Mouse (Mus musculus) cerebellum, adult 8-10 months (tissue): ENCODE measurements around the gene Camk2d.

ENCODE experiments used
- DNase-seq: peaks from one replicate; pipeline ENCODE4 v3.0.0; 2022

Camk2d gene

DNA sequence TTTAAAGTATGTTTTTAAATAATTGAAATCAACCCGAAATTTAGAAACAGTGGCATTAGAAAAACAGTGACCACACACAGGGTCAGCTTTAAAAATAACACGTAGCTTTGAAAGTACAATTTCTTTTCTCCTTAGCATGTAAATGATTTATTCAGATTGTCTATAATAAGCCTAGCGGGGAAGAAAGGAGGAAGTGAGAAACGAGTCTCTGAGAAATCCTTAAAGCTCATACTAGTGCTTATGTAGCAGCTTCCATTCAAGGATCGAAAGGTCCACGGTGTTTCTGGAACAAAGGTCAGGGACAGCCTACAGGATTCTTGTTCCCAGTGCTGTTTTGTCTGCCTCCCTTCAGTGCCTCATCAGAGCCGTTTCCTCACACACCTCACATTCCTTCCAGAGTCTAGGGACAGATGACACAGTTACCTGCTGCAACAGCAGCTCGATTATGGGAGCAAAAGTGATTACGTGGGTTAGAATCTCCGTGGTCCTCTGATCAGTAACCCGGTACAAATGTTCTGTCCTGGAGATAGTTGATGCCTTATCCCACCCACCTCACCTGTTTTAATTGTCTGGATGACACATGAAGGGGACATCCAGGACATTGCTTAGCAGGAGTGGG, 17.5 kb downstream of the Camk2d start:
- DNase-seq = no peak

DNA sequence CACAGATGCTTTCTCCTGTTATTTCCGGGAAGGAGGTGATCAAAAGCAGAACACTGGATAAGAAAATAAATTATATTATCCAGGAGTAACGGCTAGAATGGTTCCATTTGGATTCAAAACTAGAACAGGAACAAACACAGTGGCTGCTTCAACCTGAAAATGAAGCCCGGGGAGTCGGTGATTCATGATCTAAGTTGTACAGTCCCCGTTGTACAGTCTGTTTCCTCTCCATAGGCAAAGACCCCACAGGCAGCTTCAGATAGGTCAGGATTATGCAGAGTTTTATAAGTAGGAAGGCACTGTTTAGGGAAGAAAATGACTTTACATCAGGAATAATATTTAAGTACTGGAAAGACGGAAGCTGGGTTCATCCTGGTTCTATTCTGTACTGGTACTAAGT, 19.2 kb downstream of the Camk2d start:
- DNase-seq = no peak

DNA sequence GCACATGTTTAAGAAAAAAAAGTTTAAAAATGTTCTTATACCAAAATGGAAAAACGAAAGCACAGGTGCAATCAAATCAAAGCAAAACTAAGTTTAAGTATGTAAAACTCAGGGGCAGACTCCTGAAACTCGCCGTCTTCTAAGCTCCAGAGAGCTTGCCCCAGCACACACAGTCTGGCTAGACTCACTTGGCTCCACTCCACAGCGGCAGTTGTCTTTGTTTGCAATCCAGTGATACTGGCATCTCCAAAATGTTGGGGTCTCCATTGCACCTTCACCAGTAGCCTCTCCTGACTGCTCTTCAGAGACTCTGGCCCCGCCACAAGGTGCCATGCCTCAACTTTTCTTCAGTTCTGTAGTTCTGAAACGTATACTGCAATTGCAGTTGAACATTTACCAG, 24.1 kb downstream of the Camk2d start:
- no peak for DNase-seq

DNA sequence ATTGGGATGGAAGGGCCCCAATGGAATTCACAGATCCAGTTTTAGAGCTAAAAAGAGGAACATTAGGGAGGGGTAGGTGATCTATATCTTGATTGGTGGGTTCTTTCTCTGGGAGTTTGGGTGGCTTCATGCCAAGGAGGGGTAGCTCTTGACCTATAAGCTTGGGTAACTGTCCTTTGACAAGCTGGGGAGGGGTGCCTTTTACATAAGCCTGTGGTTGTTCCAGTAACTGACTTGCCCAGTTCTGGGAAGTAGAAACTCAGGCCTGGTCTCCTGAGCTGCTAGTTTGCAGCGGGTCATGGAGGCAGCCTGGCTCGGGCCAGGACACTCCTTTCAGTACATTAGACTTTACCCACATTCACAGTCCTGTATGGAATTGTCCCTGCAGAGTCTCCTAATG, 26.4 kb downstream of the Camk2d start:
- DNase-seq = no peak

DNA sequence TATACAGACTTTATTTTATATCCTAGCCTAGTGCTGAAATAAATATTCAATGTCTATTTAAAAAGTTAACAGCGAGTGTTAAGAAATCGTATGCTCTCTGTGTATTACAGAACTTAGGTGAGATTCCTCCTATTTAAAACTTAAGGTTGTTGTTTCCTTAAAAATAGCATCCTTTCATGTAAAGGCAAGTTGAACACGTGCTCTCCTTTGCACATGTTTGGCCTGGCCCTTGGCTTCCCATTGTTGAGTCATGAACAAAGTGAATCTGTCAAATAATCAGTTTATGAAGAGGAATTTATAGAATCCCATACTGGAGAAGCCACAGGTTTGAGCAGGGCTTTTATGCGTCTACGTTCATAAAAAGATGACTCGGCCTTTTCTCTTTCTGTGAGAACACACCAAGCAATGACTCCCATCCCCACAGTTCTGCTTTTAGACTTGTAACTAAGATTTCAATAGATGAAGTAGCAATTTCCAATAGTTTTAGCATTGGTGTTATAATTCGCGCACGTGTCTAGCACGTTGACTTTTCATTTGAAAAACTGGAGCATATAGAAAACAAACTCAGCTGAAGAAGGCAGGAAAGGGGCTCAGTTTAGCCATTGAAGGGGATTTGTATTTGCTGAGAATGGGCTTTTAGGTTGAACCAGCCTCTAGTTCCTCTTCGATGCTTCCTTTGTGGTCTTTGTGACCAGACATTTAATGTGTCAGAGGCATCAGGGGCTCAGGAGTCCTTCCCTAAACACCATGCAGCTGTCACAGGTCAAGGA, 29.1 kb downstream of the Camk2d start:
- DNase-seq = no peak

DNA sequence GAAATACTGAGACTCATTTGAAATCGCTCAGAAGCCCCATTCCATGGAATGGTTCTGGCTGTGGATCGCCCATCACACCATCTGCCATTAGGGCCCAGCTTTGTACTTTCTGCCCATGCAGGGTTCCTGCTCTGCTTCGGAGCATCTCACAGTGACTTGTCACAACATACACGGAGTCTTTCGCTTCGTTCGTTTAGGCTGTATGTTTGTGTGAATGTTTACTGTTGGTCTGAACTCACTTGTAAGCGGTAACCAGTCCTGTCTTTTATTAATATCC, 29.6 kb downstream of the Camk2d start:
- DNase-seq = no peak

DNA sequence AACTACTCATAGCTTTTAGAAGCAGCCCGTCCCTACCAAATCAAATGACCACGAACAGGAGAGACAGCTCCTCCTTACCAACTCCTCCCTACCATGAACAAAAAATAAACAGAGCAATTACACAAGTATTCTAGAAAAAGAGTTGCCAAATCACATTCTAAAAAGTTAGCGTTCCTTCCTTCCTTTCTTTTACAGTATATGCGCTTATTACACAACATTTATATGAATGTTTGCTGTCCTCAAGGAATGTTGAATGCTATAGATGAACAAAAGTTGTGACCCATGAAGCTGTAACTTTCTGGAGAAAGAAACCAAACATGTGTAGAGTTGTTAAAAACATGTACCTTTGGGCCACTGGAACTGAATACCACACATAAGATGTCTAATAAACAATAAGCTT, 31.9 kb downstream of the Camk2d start:
- DNase-seq = no peak

DNA sequence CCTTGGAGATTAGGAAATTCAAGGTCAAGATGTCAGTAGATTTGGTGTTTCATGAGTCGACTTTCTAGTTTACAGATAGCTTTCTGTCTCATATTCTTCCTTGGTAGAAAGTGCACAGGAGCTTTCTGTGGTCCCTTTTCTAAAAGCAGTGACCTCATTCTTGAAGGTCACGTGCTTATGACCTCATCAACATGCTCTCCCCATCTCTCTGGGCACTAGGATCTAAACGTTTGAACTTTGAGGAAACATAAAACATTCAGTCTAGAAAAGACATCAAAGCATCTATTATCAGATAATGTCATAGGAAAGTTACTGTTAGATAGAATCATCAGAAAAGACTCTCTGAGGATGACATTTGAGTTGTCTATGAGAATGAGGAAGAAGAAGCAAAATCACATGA, 32.3 kb downstream of the Camk2d start:
- DNase-seq = no peak

DNA sequence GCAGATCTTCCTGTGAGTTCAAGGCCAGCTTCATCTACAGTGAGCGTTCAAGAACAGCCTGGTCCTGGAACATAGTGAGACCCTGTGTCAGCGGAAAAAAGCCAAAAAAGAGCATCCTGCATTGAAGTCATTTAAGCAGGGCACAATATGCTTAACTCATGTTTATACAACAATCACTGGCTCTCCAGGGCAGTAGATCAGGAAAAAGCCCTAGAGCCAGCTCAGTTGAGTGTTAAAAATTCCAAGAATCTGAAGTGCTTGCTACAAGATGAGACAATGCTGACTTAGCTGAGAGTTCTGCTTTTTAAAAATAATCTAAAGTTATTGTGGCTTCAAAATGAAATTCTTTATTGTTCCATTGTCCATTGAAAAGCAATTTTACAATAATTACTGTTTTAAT, 32.9 kb downstream of the Camk2d start:
- no peak for DNase-seq

DNA sequence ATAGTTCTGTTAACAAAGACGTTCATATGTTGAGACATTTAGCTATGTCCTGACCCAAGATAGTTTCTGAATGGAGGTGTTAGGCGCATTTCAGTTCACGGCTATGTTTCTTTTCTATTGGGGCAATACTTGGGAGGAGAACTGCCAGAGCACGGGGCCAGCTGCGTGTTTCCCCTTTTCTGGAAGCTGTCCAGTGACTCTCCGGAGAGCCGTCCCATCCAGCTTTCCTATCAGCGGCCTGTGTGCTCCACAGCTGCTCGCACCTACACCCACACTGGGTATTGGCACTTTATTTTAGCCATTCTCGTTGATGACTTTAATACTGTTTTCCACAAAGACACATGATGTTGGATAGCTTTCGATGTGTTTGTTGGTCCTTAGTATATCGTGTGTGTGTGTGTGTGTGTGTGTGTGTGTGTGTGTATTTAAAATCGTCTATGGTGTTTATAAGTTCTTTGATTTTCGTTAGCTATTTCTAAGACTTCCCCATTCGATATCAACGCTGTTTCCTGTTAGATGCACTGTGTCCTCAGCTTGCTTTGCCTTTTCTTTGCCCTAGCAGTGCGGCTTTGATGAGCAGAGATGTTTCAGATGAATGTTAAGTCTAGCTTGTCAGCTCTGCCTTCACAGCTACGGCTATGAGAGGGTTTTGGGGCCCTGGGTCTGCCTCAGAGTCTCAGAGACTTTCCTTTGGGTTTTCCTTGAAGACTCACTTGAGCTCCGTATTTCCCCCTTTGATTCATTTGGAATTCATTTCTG, 34.2 kb downstream of the Camk2d start:
- no peak for DNase-seq

DNA sequence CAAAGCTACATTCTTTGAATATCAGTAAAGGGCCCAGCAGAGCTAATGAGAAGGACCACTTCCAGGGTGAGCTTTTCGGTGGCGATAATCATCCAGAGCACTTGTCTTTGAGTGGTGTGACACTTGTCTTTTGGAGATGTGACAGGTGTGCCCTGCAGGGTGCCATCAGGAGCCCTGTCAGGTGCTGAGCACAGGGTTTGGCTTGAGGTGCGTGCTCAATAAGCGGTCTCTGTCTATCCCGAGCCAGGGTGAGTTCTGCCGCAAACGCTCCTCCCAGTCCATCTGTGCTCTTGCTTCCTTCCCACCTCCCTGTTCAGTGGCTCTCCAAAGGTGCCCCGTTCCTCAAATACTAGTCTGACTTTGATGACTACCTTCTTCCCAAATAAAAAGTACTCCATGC, 35.5 kb downstream of the Camk2d start:
- DNase-seq = peak; percentile 85

DNA sequence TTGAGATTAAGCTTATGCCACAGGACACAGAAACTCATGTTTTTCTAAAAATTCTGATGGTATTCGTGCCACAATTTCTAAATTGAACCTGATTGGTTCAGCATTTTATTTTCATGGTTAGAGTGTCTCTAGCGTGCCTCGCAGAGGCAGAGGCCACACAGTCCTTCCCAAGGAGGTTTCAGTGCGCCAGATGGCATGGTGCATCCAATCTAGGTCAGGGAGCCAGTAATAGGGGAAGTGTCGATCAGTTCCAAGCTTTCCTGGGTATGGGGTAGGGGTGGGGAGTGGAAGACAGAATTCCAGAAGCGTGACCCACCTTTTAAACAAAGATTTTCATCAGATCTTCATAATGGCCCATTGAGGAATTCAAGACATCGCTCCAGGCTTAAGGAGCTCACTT, 36.5 kb downstream of the Camk2d start:
- peak; percentile 68 for DNase-seq

DNA sequence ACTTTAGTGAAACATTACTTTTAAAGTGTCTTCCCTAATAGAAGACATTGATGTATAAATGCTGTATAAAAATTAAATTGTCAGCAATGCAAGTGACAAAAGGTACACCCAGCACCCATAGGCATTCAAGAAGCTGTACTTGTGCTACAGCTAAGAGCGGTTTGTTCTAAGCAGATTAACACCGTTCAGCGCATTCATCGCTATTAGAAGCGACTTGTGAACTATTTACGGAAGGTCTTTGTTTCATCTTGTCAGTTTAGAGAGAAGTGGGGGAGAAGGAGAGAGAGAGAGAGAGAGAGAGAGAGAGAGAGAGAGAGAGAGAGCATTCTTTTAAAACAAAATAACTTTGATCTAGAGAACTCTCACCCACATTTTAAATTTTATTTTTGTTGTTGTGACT, 38.1 kb downstream of the Camk2d start:
- no peak for DNase-seq

DNA sequence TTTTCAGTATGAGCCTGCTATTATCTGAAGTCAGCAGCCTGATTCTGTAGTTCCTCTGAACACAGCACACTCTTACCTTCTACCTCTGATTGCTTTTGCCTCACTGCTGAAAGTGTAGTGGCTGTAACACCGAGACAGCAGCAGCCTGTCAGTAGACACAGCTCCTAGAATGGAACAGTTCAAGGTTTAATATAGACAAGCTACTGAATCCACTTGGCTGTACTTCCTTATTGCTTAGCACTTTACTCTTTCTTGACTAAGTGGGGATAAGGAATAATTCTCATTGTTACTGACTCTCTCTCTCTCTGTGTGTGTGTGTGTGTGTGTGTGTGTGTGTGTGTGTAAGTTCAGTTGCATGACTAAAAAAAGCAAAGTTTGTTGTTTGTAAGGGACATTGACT, 42.2 kb downstream of the Camk2d start:
- DNase-seq = no peak

DNA sequence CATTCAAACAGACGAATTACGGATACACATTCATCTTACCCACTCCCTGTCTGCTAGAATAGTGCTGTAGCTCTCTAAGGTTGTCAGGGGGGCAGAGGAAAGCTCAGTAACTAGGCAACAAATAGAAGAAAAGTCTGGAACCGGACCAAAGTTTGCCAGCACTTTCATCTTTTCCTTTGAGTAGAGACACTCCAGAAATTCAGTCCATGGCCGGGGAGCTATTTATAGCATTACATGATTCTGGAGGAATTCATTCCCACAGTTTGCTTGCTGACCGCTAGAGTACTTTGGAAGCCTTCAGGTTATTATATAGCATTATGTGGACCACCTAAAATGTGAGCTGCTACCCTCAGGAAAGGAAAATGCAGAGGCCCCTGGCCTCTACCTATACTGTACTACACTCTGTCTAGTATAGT, 43.0 kb downstream of the Camk2d start:
- no peak for DNase-seq

DNA sequence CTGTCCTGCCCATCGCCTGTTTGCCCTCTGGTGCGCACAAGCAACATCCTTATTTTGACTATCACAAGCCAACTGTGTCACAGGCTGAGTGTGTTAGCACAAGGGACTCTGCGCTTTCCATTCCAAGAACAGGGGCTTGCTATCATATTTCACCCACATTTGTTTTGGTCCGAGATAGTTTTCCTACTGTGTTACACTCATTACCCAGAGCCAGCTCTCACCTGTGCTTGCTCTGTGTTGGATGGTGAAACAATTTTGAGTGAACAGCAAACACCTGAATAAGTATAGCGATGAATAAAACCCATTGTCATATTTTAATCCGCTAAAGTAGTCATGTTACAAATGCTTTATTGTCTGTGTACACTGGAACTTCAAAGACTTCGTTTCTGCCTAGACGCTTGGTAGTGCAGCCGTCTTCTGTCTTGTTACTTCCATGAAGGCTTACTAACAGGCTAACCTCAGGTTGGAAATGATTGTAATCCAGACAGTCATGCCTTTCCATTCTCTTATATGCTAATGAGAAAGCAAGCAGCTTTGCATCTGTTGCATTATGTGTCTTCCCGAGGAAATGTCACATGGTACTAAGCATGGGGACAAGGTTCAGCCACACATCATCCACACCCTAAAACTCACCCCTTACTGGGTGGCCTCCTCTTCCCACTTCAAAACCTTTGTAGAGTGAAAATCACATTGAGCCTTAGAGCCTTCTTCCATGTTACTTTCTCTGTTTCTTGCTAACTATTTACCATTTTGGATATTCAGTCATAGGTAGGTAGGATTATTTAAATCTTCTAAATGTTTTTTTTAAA, 44.5 kb downstream of the Camk2d start:
- DNase-seq = no peak

DNA sequence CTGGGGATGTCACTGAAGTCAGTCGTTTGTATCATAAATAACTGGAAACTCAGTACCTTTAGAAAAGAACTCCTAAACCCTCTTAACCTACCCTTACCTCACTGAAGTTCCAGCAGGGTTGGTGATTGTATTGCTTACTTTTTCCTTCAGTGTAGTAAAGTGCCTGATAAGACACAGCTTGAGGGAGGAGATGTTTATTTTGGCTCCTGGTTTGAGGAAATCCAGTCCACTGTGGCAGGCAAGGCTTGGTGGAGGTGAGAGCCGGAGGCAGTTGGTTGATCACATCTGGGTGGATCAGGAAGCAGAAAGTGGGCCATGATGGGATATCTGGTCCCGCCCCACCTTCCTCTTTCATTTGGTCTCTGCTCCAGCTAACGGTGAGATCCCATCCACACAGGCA, 45.3 kb downstream of the Camk2d start:
- no peak for DNase-seq

DNA sequence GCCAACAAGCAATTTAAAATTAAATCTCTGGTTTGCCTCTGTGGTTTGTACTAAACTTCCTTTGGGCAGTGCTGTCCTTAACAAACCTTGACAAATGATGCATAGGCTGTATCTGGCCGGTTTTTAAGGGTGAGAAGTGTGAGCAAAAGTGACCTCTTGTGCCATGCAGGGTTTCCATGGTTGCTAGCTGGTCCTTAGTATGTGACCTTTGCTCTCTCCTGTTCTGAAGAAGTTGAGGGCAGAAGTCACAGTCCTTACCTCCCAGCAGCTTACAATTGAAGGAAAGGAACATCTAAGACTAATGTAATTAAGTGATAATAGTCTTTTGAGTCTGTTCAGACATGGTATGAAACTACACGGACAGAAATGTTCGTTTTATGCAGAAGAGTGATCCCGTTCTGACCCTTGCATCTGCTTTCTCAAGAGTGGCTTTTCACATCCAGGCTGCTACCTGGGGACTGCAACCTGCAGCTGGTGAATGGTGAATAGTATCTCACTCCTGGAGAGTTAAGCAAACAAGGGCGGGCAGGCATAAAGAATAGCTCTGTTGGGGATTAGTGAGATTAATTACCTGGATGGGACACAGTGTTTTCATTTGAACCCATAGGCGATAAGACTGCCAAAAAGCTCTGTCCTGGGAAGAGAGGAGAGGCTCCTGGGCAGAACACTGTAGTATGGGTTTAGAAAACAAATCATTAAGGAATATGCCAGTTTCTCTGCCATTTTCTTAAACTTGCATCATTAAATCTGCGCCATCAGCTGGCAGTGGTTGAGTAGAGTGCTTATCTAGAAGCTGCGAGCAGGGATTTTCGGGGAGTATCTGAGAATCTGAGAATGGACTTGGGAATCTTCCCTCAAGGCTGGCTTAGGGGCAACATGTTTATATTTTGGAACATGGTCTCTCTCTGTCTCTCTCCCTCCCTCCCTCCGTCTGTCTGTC, 47.2 kb downstream of the Camk2d start:
- peak; percentile 50 for DNase-seq

DNA sequence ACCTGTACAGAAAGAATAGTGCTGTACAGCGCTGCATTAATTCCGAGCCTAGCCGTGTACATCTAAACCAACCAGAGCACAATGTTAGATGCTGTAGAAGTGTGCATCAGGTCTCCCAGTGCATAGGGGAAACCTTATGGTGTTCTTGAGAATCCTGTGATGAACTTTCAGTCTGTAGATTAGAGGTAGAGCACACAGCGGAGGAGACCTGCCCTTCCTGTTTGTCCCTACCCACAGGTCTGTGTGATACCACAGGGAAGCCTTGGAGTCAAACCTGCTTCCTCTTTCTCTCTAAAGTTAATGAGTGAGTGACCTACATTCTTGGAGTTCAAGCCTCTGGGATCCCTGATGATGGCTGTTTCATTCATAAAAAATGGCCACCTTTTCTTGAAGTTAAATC, 54.2 kb downstream of the Camk2d start:
- DNase-seq = no peak

DNA sequence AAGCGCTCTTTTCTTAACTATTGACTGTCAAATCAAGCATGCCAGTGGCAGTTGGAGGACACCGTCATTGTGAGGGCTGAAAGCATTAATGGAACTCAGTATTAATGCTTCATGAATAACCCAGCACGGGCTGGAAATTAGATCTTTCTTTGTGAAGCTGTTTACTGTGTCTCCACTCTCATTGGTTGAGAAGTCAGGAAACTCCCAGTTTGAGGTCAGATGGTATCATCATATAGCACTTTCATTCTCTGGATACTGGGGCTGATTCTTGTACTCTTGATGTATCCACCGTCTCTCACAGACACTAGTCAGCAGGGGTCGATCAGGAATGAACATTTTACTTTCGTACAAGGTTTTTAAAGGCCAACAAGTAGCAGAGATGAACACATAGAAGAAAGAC, 54.6 kb downstream of the Camk2d start:
- DNase-seq = no peak

DNA sequence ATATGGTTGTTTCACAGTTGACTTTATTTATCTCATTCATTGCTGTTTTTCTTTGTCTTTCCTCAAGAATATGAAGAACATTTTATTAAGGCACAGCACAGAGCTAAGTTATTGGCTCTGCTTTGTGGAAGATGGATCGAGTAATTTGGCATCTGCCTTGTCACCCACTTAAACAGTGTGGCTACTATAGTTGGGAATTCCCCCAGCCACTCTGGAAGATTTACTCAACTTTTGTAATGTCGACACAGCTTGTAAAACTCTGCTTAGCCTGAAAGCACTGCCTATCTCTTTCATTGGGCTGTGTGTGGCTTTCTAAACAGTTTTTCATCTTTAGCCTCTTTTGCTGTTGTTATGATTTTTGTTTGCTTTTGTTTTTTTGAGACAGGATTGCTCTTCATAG, 56.3 kb downstream of the Camk2d start:
- no peak for DNase-seq

DNA sequence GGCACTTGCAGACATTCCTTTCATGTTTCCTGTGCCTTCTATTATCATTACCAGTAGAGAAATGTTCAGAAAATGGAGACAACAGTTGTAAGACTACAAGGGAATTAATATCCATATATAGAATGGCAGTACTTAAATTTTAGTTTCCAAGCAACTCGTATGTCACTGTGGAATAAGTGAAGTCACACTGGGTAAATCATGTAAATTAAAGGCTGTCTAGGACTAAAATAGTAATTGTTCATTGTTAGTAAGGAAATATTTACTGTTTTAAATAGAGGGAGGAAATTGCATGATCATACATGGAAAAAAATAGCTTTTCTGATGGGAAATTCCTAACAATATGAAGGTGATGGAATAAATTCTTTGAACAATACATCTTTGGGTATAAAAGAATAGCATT, 57.0 kb downstream of the Camk2d start:
- DNase-seq = no peak
